Mouse (Mus musculus) lung, embryonic 16.5 days (tissue): ENCODE data around the gene Ms4a15. TPM values are rescaled to one million over a fixed set of nuclear protein-coding genes. Genes with fewer than 3 reads are reported as not detected.

Source experiments
- ATAC-seq: fragments of 200-750 bp; cut with Nextera tagmentation; 2 replicates; pipeline ENCODE4 v1.8.0; 2017; ENCODE audit warnings: low read depth, mild to moderate bottlenecking, moderate library complexity
- H3K27ac ChIP-seq: fragments of 300-500 bp; sonication (generic); 2 replicates; pipeline ENCODE4 v1.5.1; 2014; ENCODE audit warnings: mild to moderate bottlenecking, control low read depth, low read length
- H3K27me3 ChIP-seq: fragments of 300-500 bp; sonication (generic); 2 replicates; pipeline ENCODE4 v1.6.1; 2014; ENCODE audit warnings: low read depth, low read length, mixed read lengths; ENCODE audit not compliant: control insufficient read depth, insufficient read depth
- H3K36me3 ChIP-seq: fragments of 300-500 bp; sonication (generic); 2 replicates; pipeline ENCODE4 v1.6.1; 2014; ENCODE audit warnings: low read length; ENCODE audit not compliant: control insufficient read depth, insufficient read depth
- H3K4me1 ChIP-seq: fragments of 300-500 bp; sonication (generic); replicated peaks from 2 replicates; pipeline ENCODE4 v1.6.1; 2014; ENCODE audit warnings: low read length, mixed read lengths; ENCODE audit not compliant: control insufficient read depth, insufficient read depth
- H3K4me2 ChIP-seq: fragments of 300-500 bp; sonication (generic); 2 replicates; pipeline ENCODE4 v1.6.1; 2014; ENCODE audit warnings: low read depth, low read length, control low read depth
- H3K4me3 ChIP-seq: fragments of 300-500 bp; sonication (generic); 2 replicates; pipeline ENCODE4 v1.5.1; 2014; ENCODE audit warnings: mild to moderate bottlenecking, low read length, control low read depth
- H3K9ac ChIP-seq: fragments of 300-500 bp; sonication (generic); 2 replicates; pipeline ENCODE4 v1.6.1; 2014; ENCODE audit warnings: low read length, control low read depth
- H3K9me3 ChIP-seq: fragments of 300-500 bp; sonication (generic); 2 replicates; pipeline ENCODE4 v1.6.1; 2016; ENCODE audit warnings: low read length; ENCODE audit not compliant: control insufficient read depth
- WGBS: fragments of 180-500 bp; shearing (Covaris S2); extraction: QIAGEN DNeasy Blood & Tissue Kit; methylation state at CpG from one replicate; pipeline ENCODE4 v1.1.7; 2014; 5-methylcytosine and 5-hydroxymethylcytosine counted together
- polyA plus RNA-seq: library from polyadenylated mRNA; unstranded; fragments of >200 nt; fragmentation: Nextera tagmentation; extraction: Ambion mirVana; gene quantifications from 2 replicates; pipeline ENCODE4 v1.2.1, GENCODE M21; 2015

The Ms4a15 gene
- polyA plus RNA-seq, 1 experiment from 2014 or later: not detected

- no peak for ATAC-seq
- under 1% methylated on average over 20 of the region's 20 CpGs for WGBS
- peaks cover 28% of the 10 kb centered on the region for H3K4me1 ChIP-seq
These were observed 44.6 kb downstream of the Ms4a15 start for GRCm38 (mm10) chr19:10948416-10948815.

GRCm38 (mm10) chr19:10947219-10947618 lies 45.8 kb downstream of the Ms4a15 start:
- Histone ChIP-seq H3K9me3 (no peaks in the 10 kb centered on the region), H3K9ac (peak overlapping the region; percentile 85), H3K27me3 (no peaks in the 10 kb centered on the region), H3K4me3 (peak overlapping the region; percentile 77), H3K27ac (no peak overlapping the region), H3K4me2 (peak overlapping the region; percentile 100), H3K4me1 (peaks cover 26% of the 10 kb centered on the region), H3K36me3 (peaks cover 28% of the 10 kb centered on the region)
- no peak for ATAC-seq
- WGBS: 78% methylated on average over 5 of the region's 5 CpGs

More at GRCm38 (mm10) chr19:10948416-10948815, 44.6 kb downstream of the Ms4a15 start:
- Histone ChIP-seq H3K27ac (no peak overlapping the region), H3K9ac (peak overlapping the region; percentile 85), H3K4me3 (peak overlapping the region; percentile 77), H3K9me3 (no peaks in the 10 kb centered on the region), H3K27me3 (no peaks in the 10 kb centered on the region), H3K4me2 (peak overlapping the region; percentile 100), H3K36me3 (peaks cover 16% of the 10 kb centered on the region)

- ATAC-seq: no peak
- H3K27ac ChIP-seq: no peak overlapping the region
- 73% methylated on average over 3 of the region's 3 CpGs for WGBS
- H3K4me3 ChIP-seq: no peak overlapping the region
- H3K9ac ChIP-seq: no peak overlapping the region; the same call in 1 of the 2 replicates
- no peaks in the 10 kb centered on the region for H3K27me3 ChIP-seq
- peaks cover 33% of the 10 kb centered on the region for H3K36me3 ChIP-seq
- H3K9me3 ChIP-seq: no peaks in the 10 kb centered on the region
- H3K4me2 ChIP-seq: peak overlapping the region; percentile 100; the same call in 1 of the 2 replicates
- H3K4me1 ChIP-seq: peaks cover 21% of the 10 kb centered on the region
These were observed 46.5 kb downstream of the Ms4a15 start for GRCm38 (mm10) chr19:10946506-10946905.

DNA sequence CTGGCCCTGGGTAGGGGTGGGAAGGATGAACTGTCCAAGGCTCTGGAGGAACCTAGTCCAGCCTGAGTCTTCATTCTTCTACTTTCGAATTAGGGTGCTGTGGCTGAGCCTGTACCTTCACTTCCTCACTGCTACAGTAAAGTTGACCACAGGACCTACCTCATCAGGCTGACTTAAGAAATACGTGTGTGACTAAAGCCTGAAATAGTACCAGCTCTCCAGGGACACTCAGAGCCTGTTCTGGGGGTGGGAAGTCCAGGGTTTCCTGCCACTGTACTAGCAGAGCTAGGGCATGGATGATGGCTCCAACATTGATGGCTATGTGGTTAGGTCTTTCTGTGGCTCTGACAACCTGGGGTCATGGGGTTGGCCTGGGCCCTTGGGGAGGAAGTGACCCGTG lies 49.1 kb downstream of the Ms4a15 start:
- no peak overlapping the region for H3K9ac ChIP-seq
- no peak overlapping the region for H3K4me2 ChIP-seq
- peaks cover 32% of the 10 kb centered on the region for H3K4me1 ChIP-seq
- no peak overlapping the region for H3K4me3 ChIP-seq
- no peak overlapping the region for H3K27ac ChIP-seq
- H3K9me3 ChIP-seq: no peaks in the 10 kb centered on the region
- peaks cover 33% of the 10 kb centered on the region for H3K36me3 ChIP-seq
- H3K27me3 ChIP-seq: no peaks in the 10 kb centered on the region
- ATAC-seq: no peak
- WGBS: 82% methylated on average over 3 of the region's 3 CpGs

DNA sequence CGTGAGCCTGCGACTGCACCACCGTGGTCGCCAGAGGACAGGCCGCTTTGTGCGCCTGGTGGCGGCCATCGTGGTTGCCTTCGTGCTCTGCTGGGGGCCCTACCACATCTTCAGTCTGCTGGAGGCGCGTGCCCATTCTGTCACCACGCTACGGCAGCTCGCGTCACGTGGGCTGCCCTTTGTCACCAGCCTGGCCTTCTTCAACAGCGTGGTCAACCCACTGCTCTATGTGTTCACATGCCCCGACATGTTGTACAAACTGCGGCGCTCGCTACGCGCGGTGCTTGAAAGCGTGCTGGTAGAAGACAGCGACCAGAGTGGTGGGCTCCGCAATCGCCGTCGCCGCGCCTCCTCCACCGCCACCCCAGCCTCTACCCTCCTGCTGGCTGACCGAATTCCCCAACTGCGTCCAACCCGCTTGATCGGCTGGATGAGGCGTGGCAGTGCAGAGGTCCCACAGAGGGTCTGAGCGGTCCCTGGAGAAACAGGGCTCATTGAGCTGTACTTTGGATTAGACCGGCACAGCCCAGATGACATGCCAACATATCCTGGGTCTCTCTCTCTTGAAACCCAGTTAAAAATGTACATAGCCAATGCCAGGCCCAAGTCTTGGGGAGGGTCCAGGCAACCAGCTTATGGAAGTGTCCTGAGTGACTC lies 52.1 kb downstream of the Ms4a15 start:
- ATAC-seq: peak; percentile 75
- 3% methylated on average over 40 of the region's 40 CpGs for WGBS
- H3K36me3 ChIP-seq: peaks cover 33% of the 10 kb centered on the region

DNA sequence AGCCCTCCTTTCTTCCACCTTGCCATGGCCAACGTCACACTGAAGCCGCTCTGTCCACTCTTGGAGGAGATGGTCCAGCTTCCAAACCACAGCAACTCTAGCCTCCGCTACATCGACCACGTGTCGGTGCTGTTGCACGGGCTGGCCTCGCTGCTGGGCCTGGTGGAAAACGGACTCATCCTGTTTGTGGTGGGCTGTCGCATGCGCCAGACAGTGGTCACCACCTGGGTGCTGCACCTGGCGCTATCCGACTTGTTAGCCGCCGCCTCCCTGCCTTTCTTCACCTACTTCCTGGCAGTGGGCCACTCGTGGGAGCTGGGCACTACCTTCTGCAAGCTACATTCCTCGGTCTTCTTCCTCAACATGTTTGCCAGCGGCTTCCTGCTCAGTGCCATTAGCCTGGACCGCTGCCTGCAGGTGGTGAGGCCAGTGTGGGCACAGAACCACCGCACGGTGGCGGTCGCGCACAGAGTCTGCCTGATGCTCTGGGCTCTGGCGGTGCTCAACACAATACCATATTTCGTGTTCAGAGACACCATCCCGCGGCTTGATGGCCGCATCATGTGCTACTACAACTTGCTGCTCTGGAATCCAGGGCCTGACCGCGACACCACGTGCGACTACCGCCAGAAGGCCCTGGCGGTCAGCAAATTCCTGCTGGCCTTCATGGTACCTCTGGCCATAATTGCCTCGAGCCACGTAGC lies 52.8 kb downstream of the Ms4a15 start:
- Histone ChIP-seq H3K4me3 (peak overlapping the region; percentile 40), H3K4me1 (peaks cover 13% of the 10 kb centered on the region), H3K27ac (no peak overlapping the region), H3K9me3 (no peaks in the 10 kb centered on the region), H3K36me3 (peaks cover 33% of the 10 kb centered on the region), H3K9ac (peak overlapping the region; percentile 62), H3K27me3 (no peaks in the 10 kb centered on the region; the same call in 1 of the 2 replicates), H3K4me2 (peak overlapping the region; percentile 90)
- WGBS: 16% methylated on average over 37 of the region's 37 CpGs
- ATAC-seq: peak; percentile 87

More for the DNA sequence above, 52.1 kb downstream of the Ms4a15 start:
- no peaks in the 10 kb centered on the region; the same call in 1 of the 2 replicates for H3K27me3 ChIP-seq
- H3K9me3 ChIP-seq: no peaks in the 10 kb centered on the region
- H3K9ac ChIP-seq: peak overlapping the region; percentile 62
- H3K4me3 ChIP-seq: peak overlapping the region; percentile 40
- no peak overlapping the region for H3K27ac ChIP-seq
- H3K4me2 ChIP-seq: peak overlapping the region; percentile 90
- peaks cover 13% of the 10 kb centered on the region for H3K4me1 ChIP-seq

GRCm38 (mm10) chr19:10938771-10939170 lies 54.3 kb downstream of the Ms4a15 start:
- no peak for ATAC-seq
- 15% methylated on average over 3 of the region's 3 CpGs for WGBS
- Histone ChIP-seq H3K36me3 (peaks cover 20% of the 10 kb centered on the region), H3K4me1 (peaks cover 13% of the 10 kb centered on the region), H3K4me3 (no peak overlapping the region), H3K27me3 (no peaks in the 10 kb centered on the region; the same call in 1 of the 2 replicates), H3K9ac (no peak overlapping the region), H3K4me2 (no peak overlapping the region), H3K27ac (no peak overlapping the region), H3K9me3 (no peaks in the 10 kb centered on the region)

DNA sequence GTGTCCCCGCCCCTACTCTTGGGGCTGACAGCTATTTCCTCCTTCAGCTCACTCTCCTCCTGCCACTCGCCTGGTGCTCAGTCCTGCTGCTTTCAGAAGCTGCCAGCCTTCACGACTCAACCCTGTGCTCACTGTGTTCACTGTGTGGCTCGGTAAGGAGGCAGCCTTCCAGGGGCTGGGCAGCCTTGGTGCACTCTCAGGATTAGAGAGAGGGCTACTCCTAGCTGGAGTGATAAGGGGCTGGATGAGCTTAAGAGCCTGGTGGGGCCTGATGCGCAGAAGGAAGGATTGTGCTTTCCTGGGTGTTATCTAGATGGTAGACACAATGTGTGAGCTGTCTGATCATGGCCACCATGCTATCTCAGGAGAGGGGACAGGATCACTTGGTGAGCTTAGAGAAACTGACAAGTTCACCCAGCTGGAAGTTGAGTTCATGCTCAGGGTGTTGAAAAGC lies 55.9 kb downstream of the Ms4a15 start, which contains the start of gene Ptgdr2:
Gene Ptgdr2, plus strand, starts transcription at position 51 of the 454 bp plus-strand sequence.
- Histone ChIP-seq H3K36me3 (peaks cover 4% of the 10 kb centered on the region; the same call in 1 of the 2 replicates), H3K27me3 (no peaks in the 10 kb centered on the region; the same call in 1 of the 2 replicates), H3K4me2 (no peak within 1 kb of the TSS), H3K4me1 (peaks cover 13% of the 10 kb centered on the region), H3K27ac (no peak within 1 kb of the TSS), H3K9me3 (no peaks in the 10 kb centered on the region), H3K9ac (no peak within 1 kb of the TSS), H3K4me3 (no peak within 1 kb of the TSS)
- 26% methylated on average over 5 of the region's 5 CpGs for WGBS
- no peak for ATAC-seq

- H3K4me1 ChIP-seq: peaks cover 9% of the 10 kb centered on the region
- no peak overlapping the region for H3K4me2 ChIP-seq
- H3K9me3 ChIP-seq: no peaks in the 10 kb centered on the region
- ATAC-seq: no peak
- no peak overlapping the region for H3K4me3 ChIP-seq
- 83% methylated on average over 5 of the region's 5 CpGs for WGBS
- H3K9ac ChIP-seq: no peak overlapping the region
- no peak overlapping the region for H3K27ac ChIP-seq
- no peaks in the 10 kb centered on the region; the same call in 1 of the 2 replicates for H3K27me3 ChIP-seq
- no peaks in the 10 kb centered on the region for H3K36me3 ChIP-seq
These were observed 57.0 kb downstream of the Ms4a15 start for GRCm38 (mm10) chr19:10936077-10936476.
